Mouse (Mus musculus) thymus, postnatal 14 days (tissue): ENCODE data around the gene Coil.

ENCODE experiments used
- DNase-seq: peaks from one replicate; pipeline ENCODE4 v3.0.0; 2021

The Coil gene

GRCm38 (mm10) chr11:88970202-88970732 is at the start of gene Coil:
Gene Coil, plus strand, starts transcription at chr11:88970252.
- DNase-seq, result no peak

GRCm38 (mm10) chr11:88926566-88926965 is 43.5 kb upstream of the Coil start:
- DNase-seq, result no peak

- no peak for DNase-seq
Observed at GRCm38 (mm10) chr11:88931692-88932530, 38.1 kb upstream of the Coil start.

- DNase-seq, result no peak
Observed at GRCm38 (mm10) chr11:88933030-88933429, 37.0 kb upstream of the Coil start.

GRCm38 (mm10) chr11:88934089-88935000 is 35.7 kb upstream of the Coil start:
- no peak for DNase-seq

- DNase-seq, result no peak
Observed at GRCm38 (mm10) chr11:88937886-88938285, 32.2 kb upstream of the Coil start.

GRCm38 (mm10) chr11:88938770-88939169 is 31.3 kb upstream of the Coil start:
- no peak for DNase-seq

GRCm38 (mm10) chr11:88939634-88940033 is 30.4 kb upstream of the Coil start:
- no peak for DNase-seq

- no peak for DNase-seq
Observed at GRCm38 (mm10) chr11:88941489-88941888, 28.6 kb upstream of the Coil start.

- DNase-seq, result no peak
Observed at GRCm38 (mm10) chr11:88945971-88946585, 24.0 kb upstream of the Coil start.

GRCm38 (mm10) chr11:88948896-88949295 is 21.2 kb upstream of the Coil start:
- DNase-seq, result no peak

- no peak for DNase-seq
Observed at GRCm38 (mm10) chr11:88949802-88950639, 20.0 kb upstream of the Coil start.

- DNase-seq, result no peak
Observed at GRCm38 (mm10) chr11:88950640-88951250, 19.3 kb upstream of the Coil start.

GRCm38 (mm10) chr11:88951576-88951975 is 18.5 kb upstream of the Coil start:
- no peak for DNase-seq

- no peak for DNase-seq
Observed at GRCm38 (mm10) chr11:88952117-88952516, 17.9 kb upstream of the Coil start.

- no peak for DNase-seq
Observed at GRCm38 (mm10) chr11:88953582-88953981, 16.5 kb upstream of the Coil start.

- DNase-seq, result no peak
Observed at GRCm38 (mm10) chr11:88954803-88955202, 15.2 kb upstream of the Coil start.

- DNase-seq, result peak; percentile 98
Observed at GRCm38 (mm10) chr11:88955217-88955969, 14.7 kb upstream of the Coil start, which contains the start of gene Scpep1. Gene Scpep1, minus strand, starts transcription at chr11:88955465.

GRCm38 (mm10) chr11:88958851-88959250 is 11.2 kb upstream of the Coil start:
- no peak for DNase-seq

GRCm38 (mm10) chr11:88966881-88967361 is 3.1 kb upstream of the Coil start, which contains the start of gene Elobl:
Gene Elobl, minus strand, starts transcription at chr11:88966931.
- DNase-seq, result no peak
